ENCODE assay signal across 24 mouse cellular contexts in the genomic region with DNA sequence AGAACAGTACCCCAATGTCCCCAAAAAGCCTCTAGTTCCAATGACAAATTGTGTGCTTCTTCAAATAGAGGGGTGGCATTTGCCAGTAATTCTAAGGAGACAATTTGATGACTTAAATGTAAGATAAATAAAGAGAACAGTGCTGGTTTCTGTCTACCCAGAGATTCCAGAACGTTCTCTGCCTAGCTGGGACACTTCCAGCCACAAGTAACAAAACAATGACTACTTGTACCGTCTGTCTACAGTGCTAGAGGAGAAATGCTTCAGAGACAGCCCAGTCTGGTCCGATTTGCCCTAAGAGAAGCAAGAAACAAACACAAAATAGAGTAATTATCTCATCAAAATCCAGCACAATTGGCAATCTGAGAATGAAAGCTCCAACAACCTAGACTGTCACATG.
"Had no signal": no experiment of that assay in that cellular context is flagged by ENCODE, and none has a peak within 500 bp of the region (broad histone marks: within the 10 kb centered on the region; RNA-seq: fewer than 3 reads in every experiment).

No protein-coding gene starts in this region.

- H3K9me3 ChIP-seq: intestine, embryonic 15.5 days; kidney, embryonic 15.5 days; limb, embryonic 10.5 days; limb, embryonic 13.5 days; liver, embryonic 15.5 days; midbrain, embryonic 12.5 days; midbrain, embryonic 15.5 days; neural tube, embryonic 13.5 days; stomach, embryonic 15.5 days had no signal

- H3K4me2 ChIP-seq: intestine, embryonic 15.5 days; kidney, embryonic 15.5 days; limb, embryonic 13.5 days; liver, embryonic 12.5 days; liver, embryonic 15.5 days; midbrain, embryonic 12.5 days; midbrain, embryonic 15.5 days; neural tube, embryonic 13.5 days; stomach, embryonic 15.5 days had no signal

- H3K27me3 ChIP-seq: intestine, embryonic 15.5 days; kidney, embryonic 15.5 days; limb, embryonic 13.5 days; liver, embryonic 12.5 days; liver, embryonic 15.5 days; midbrain, embryonic 12.5 days; midbrain, embryonic 15.5 days; neural tube, embryonic 13.5 days; stomach, embryonic 15.5 days had no signal

- H3K9ac ChIP-seq: intestine, embryonic 15.5 days; kidney, embryonic 15.5 days; limb, embryonic 13.5 days; liver, embryonic 12.5 days; liver, embryonic 15.5 days; midbrain, embryonic 12.5 days; midbrain, embryonic 15.5 days; neural tube, embryonic 13.5 days; stomach, embryonic 15.5 days had no signal

- H3K4me1 ChIP-seq: intestine, embryonic 15.5 days; kidney, embryonic 15.5 days; liver, embryonic 12.5 days; liver, embryonic 15.5 days; stomach, embryonic 15.5 days had no signal

- H3K4me3 ChIP-seq: intestine, embryonic 15.5 days; kidney, embryonic 15.5 days; limb, embryonic 10.5 days; limb, embryonic 13.5 days; liver, embryonic 12.5 days; liver, embryonic 15.5 days; midbrain, embryonic 12.5 days; midbrain, embryonic 15.5 days; myocyte; neural tube, embryonic 13.5 days; stomach, embryonic 15.5 days had no signal

- ATAC-seq: intestine, embryonic 15.5 days; liver, embryonic 12.5 days; midbrain, embryonic 15.5 days had no signal

- DNase-seq: kidney, adult 11 months; kidney, adult 8-10 months; kidney, postnatal 10 days; kidney, postnatal 36 days; liver; lung, adult 18-20 months; lung, postnatal 14 days; retina, postnatal 1 day; right cerebral cortex, postnatal 25 days; spleen, adult 18-20 months; thymus, adult 18-20 months; thymus, postnatal 4 days had no signal

- H3K36me3 ChIP-seq: intestine, embryonic 15.5 days; kidney, embryonic 15.5 days; limb, embryonic 10.5 days; limb, embryonic 13.5 days; liver, embryonic 12.5 days; liver, embryonic 15.5 days; midbrain, embryonic 12.5 days; midbrain, embryonic 15.5 days; neural tube, embryonic 13.5 days; stomach, embryonic 15.5 days had no signal

- H3K27ac ChIP-seq: intestine, embryonic 15.5 days; kidney, embryonic 15.5 days; limb, embryonic 10.5 days; limb, embryonic 13.5 days; liver, embryonic 12.5 days; liver, embryonic 15.5 days; macrophage; midbrain, embryonic 12.5 days; midbrain, embryonic 15.5 days; neural tube, embryonic 13.5 days; stomach, embryonic 15.5 days had no signal
